Mouse (Mus musculus) ES-E14 (cell line): ENCODE measurements around the gene Cracr2b. TPM values are rescaled to one million over a fixed set of nuclear protein-coding genes. Genes with fewer than 3 reads are reported as not detected.
A peak's percentile ranks its signal among the peaks of the same experiment; 100 is the strongest.

Experiments
- DNase-seq: peaks from one replicate; pipeline ENCODE4 v3.0.0-alpha.2; 2013; ENCODE audit warnings: low read depth, low spot score
- H3K27ac ChIP-seq: 2 replicates; pipeline ENCODE4 v1.5.1; 2012; ENCODE audit warnings: low read depth, mild to moderate bottlenecking, low read length, moderate library complexity, mixed read lengths; ENCODE audit not compliant: poor library complexity, insufficient read depth, severe bottlenecking
- H3K36me3 ChIP-seq: 2 replicates; pipeline ENCODE4 v1.6.1; 2012; ENCODE audit warnings: mild to moderate bottlenecking, low read length, moderate library complexity, mixed read lengths; ENCODE audit not compliant: control insufficient read depth, poor library complexity, insufficient read depth, severe bottlenecking
- H3K4me1 ChIP-seq, 2 experiments: fragments of 150-350 bp in 1 of 2; sonication (generic) in 1 of 2; 2 replicates each; pipeline ENCODE4 v1.6.1; 2012; ENCODE audit warnings: low read length in 2 of 2, mild to moderate bottlenecking in 1 of 2, mixed read lengths in 1 of 2; ENCODE audit not compliant: control insufficient read depth in 2 of 2, insufficient read depth in 2 of 2, poor library complexity in 1 of 2
- H3K4me3 ChIP-seq, 2 experiments: fragments of 150-350 bp in 1 of 2; sonication (generic) in 1 of 2; 2 replicates each; pipeline ENCODE4 v1.5.1; 2012; ENCODE audit warnings: low read length in 2 of 2, low read depth in 1 of 2, mild to moderate bottlenecking in 1 of 2, mixed read lengths in 1 of 2; ENCODE audit not compliant: insufficient read depth in 1 of 2, poor library complexity in 1 of 2, severe bottlenecking in 1 of 2
- H3K9ac ChIP-seq: 2 replicates; pipeline ENCODE4 v1.6.1; 2012; ENCODE audit warnings: low read depth, mild to moderate bottlenecking, low read length, mixed read lengths; ENCODE audit not compliant: poor library complexity, insufficient read depth, severe bottlenecking
- H3K9me3 ChIP-seq: fragments of 150-350 bp; sonication (generic); 2 replicates; pipeline ENCODE4 v1.6.1; 2012; ENCODE audit warnings: low read depth, mild to moderate bottlenecking, low read length; ENCODE audit not compliant: control insufficient read depth, insufficient read depth
- CHD2 ChIP-seq: IDR thresholded peaks from 2 replicates; pipeline ENCODE4 v1.6.1; 2014; ENCODE audit warnings: mild to moderate bottlenecking, low read depth, low read length, inconsistent platforms
- HCFC1 ChIP-seq: IDR thresholded peaks from 2 replicates; pipeline ENCODE4 v1.6.1; 2012; ENCODE audit warnings: low read length, inconsistent platforms, borderline replicate concordance; ENCODE audit not compliant: insufficient read depth
- MAFK ChIP-seq: IDR thresholded peaks from 2 replicates; pipeline ENCODE4 v1.6.1; 2014; ENCODE audit warnings: mild to moderate bottlenecking, low read depth, low read length, inconsistent platforms; ENCODE audit not compliant: insufficient read depth
- ZC3H11A ChIP-seq: IDR thresholded peaks from 2 replicates; pipeline ENCODE4 v1.6.1; 2012; ENCODE audit warnings: low read depth, mild to moderate bottlenecking, inconsistent platforms, low read length, borderline replicate concordance
- ZNF384 ChIP-seq: IDR thresholded peaks from 2 replicates; pipeline ENCODE4 v1.6.1; 2012; ENCODE audit warnings: low read depth, low read length, inconsistent platforms
- in situ Hi-C, 2 experiments: fragments of 600-800 bp; cut with MboI; formaldehyde crosslinking; loops; one replicate each; pipeline ENCODE4 v1.15.1; 2025; ENCODE audit warnings: low sequenced_read_pairs in 2 of 2, inconsistent platforms in 1 of 2; ENCODE audit not compliant: unreplicated experiment in 2 of 2
- total RNA-seq: library from RNA; depleted of rRNA; stranded (reverse); fragments of 300-350 nt; gene quantifications from 2 replicates; pipeline ENCODE4 v1.2.3, GENCODE M21; 2012

Cracr2b gene
- total RNA-seq, 1 experiment, result 5.8 TPM

- peaks cover 4 to 29% of the 10 kb centered on the region in 2 experiments; a peak in 3 of 4 replicates for H3K4me1 ChIP-seq
- H3K9ac ChIP-seq, result no peak overlapping the region
- H3K4me3 ChIP-seq, result no peak overlapping the region
- no peak for DNase-seq
- TF ChIP-seq CHD2 (no peak), ZNF384 (no peak), ZC3H11A (no peak), MAFK (no peak), HCFC1 (no peak)
- no peaks in the 10 kb centered on the region for H3K9me3 ChIP-seq
- in situ Hi-C loops, result no loop called here
- H3K27ac ChIP-seq, result no peak overlapping the region
- H3K36me3 ChIP-seq, result peaks cover 20% of the 10 kb centered on the region; the same call in 1 of the 2 replicates
These were observed 28.0 kb upstream of the Cracr2b start for GRCm38 (mm10) chr7:141432741-141433516.

DNA sequence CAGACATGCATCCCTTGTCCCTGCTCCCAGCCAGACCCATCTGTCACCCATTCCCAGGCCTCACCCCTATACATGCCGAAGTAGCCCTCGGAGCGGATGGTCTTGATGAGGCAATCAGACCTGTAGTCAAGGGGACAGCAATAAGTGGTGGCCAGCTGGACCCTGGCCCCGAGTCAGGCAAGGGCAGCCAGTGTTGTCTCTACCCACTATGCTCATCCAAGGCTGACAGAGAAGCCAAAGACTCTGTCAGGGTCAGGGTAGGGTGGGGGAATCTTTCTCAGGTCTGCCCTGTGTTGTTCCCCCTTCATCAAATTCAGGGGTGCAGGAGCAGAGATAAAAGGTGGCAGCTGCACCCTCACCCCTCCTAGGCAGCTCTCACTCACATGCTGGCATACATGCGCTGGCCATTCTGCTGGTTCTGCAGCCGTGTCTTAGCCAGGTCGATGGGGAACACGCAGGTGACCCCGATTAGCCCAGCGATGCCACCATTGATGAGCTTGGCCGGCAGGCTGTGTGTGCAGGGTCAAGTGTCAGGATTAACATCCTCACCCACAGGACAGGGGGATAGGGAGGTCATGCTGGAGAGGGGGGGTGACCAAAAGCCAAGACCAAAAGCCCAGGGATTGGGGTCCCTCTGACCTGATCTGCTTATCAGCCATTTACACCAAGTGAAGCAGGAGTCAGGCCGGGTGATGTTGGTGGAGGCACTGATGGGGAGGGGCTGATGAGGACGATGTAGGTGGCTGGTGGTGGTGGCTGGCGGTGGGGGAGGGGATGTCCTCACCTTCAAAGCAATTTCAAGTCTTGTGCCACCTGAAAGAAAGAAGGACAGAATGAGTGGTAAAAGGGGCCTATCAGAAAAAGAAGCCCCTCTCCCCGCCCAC is 27.1 kb upstream of the Cracr2b start:
- peaks cover 28% of the 10 kb centered on the region for H3K36me3 ChIP-seq
- no peak overlapping the region for H3K27ac ChIP-seq
- in situ Hi-C loops, result no loop called here

GRCm38 (mm10) chr7:141434464-141434863 is 26.4 kb upstream of the Cracr2b start:
- H3K36me3 ChIP-seq, result peaks cover 35% of the 10 kb centered on the region
- peak overlapping the region; percentile 58 to 63; a peak in 3 of 4 replicates for H3K4me3 ChIP-seq
- H3K27ac ChIP-seq, result no peak overlapping the region
- DNase-seq, result no peak
- TF ChIP-seq HCFC1, result no peak
- in situ Hi-C loops, result no loop called here
- H3K9me3 ChIP-seq, result no peaks in the 10 kb centered on the region
- peaks cover 4 to 26% of the 10 kb centered on the region in 2 experiments; a peak in 3 of 4 replicates for H3K4me1 ChIP-seq
- H3K9ac ChIP-seq, result peak overlapping the region; percentile 57

More for the DNA sequence above, 27.1 kb upstream of the Cracr2b start:
- no peak for TF ChIP-seq MAFK
- no peak for TF ChIP-seq HCFC1
- Histone ChIP-seq H3K4me3 (peak overlapping the region; percentile 19 to 63; a peak in 2 of 4 replicates), H3K4me1 (peaks cover 4 to 29% of the 10 kb centered on the region in 2 experiments; a peak in 3 of 4 replicates), H3K9me3 (no peaks in the 10 kb centered on the region), H3K9ac (peak overlapping the region; percentile 45; the same call in 1 of the 2 replicates)
- no peak for DNase-seq

DNA sequence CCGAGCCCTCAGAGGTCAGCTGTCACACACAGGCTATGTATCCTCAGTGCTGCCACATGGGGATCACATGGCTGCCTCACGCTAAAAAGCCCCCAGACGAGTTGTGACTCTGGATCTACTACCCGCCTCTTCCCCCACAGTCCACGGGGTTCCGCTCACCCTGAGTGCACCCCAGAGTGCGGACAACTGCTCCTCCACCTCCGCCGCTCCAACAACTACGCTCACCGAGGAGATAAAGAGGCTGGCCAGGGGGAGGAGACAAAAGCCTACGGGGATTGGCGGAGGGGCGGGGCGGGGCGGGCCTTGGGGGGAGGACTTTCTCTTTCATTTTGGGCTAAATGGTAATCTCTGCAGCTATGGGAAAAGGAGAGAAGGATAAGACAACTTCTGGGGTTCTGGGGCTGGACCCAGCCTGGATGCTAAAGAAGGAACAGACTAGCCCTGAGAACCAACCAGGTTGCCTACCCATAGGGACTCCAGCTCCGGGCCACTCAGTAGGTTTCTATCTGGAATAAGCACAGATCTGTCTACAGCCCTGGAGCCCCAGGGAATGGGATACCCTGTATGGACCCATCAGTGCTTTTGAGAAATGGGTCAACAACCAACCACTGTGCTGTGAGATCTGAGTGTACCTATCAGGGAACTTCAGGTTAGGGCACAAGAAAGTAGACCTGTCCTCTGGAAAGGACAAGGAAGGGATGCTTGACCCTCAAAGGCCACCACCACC is 25.6 kb upstream of the Cracr2b start:
- TF ChIP-seq ZC3H11A (no peak), HCFC1 (no peak), MAFK (no peak), CHD2 (no peak), ZNF384 (no peak)
- Histone ChIP-seq H3K36me3 (peaks cover 42% of the 10 kb centered on the region), H3K9me3 (no peaks in the 10 kb centered on the region), H3K27ac (no peak overlapping the region), H3K4me1 (peaks cover 4 to 24% of the 10 kb centered on the region in 2 experiments; a peak in 3 of 4 replicates), H3K4me3 (peak overlapping the region; percentile 58 to 63), H3K9ac (peak overlapping the region; percentile 57)
- in situ Hi-C loops, result no loop called here
- DNase-seq, result no peak
